10 mouse cellular contexts compared by ENCODE assay signal in the genomic region with DNA sequence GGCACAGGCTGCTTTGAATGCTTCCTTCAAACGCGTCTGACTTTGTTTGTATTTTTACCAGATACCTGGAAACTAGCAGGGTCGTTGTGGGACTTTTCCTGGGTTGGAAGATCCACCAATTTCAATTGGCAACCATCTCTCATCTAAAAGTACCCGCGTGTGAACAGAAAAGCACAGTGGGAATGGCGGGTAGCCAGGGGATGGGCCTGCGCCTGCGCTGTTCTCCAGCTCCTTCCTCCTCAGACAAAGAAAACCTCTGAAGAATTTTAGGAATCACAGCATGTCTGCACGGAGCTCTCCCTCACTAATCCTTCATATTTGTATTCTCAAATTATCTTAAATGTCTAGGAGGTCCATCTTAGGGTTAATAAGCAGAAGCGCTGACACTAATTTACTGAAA. TPM values are rescaled to one million over a fixed set of nuclear protein-coding genes. Genes with fewer than 3 reads are reported as not detected.
DNase-seq lines count a peak whose midpoint lies in the region; ATAC-seq and TF ChIP-seq lines count a peak whose summit lies in the region.
"Had no signal": no experiment of that assay in that cellular context is flagged by ENCODE, and none has a peak within 500 bp of the region (broad histone marks: within the 10 kb centered on the region; RNA-seq: fewer than 3 reads in every experiment).

No protein-coding gene starts in this region.

- no peak for TF ChIP-seq CTCF in lung, adult 2 months (IDR thresholded peaks at IDR 0.05; ENCODE audit: insufficient read depth, low read length)

- no peaks in the 10 kb centered on the region for H3K9me3 ChIP-seq in embryonic facial prominence, embryonic 14.5 days (ENCODE audit: control insufficient read depth, low read length)
- H3K9me3 ChIP-seq in embryonic facial prominence, embryonic 10.5 days: no peaks in the 10 kb centered on the region
- H3K9me3 ChIP-seq in kidney, embryonic 15.5 days (replicated peaks): no peaks in the 10 kb centered on the region

- no peaks in the 10 kb centered on the region for H3K27me3 ChIP-seq in embryonic facial prominence, embryonic 14.5 days (replicated peaks; ENCODE audit: control insufficient read depth, insufficient read depth, low read length)
- peaks cover 4% of the 10 kb centered on the region; the same call in 1 of the 2 replicates for H3K27me3 ChIP-seq in embryonic facial prominence, embryonic 10.5 days (replicated peaks; ENCODE audit: low read depth, poor library complexity, severe bottlenecking)
- H3K27me3 ChIP-seq in kidney, embryonic 15.5 days: no peaks in the 10 kb centered on the region

- H3K4me1 ChIP-seq in embryonic facial prominence, embryonic 14.5 days (ENCODE audit: control insufficient read depth, insufficient read depth, low read length): no peaks in the 10 kb centered on the region
- H3K4me1 ChIP-seq in embryonic facial prominence, embryonic 10.5 days: peaks cover 3% of the 10 kb centered on the region; the same call in 1 of the 2 replicates
- no peaks in the 10 kb centered on the region for H3K4me1 ChIP-seq in kidney, embryonic 15.5 days
- no peaks in the 10 kb centered on the region for H3K4me1 ChIP-seq in lung, adult 2 months (ENCODE audit: control insufficient read depth, insufficient read depth, low read length)

- H3K27ac ChIP-seq in embryonic facial prominence, embryonic 14.5 days (replicated peaks; ENCODE audit: low read depth, low read length): no peak overlapping the region
- H3K27ac ChIP-seq in embryonic facial prominence, embryonic 10.5 days (replicated peaks): no peak overlapping the region
- H3K27ac ChIP-seq in kidney, embryonic 15.5 days: no peak overlapping the region

- no peak overlapping the region for H3K4me3 ChIP-seq in embryonic facial prominence, embryonic 14.5 days (ENCODE audit: low read depth, low read length)
- no peak overlapping the region for H3K4me3 ChIP-seq in embryonic facial prominence, embryonic 10.5 days
- H3K4me3 ChIP-seq in kidney, embryonic 15.5 days (replicated peaks): no peak overlapping the region
- H3K4me3 ChIP-seq in lung, adult 2 months (replicated peaks; ENCODE audit: extremely low read depth, low read depth, low read length): no peak overlapping the region
- H3K4me3 ChIP-seq: myocyte had no signal

- H3K36me3 ChIP-seq in embryonic facial prominence, embryonic 14.5 days (ENCODE audit: control insufficient read depth, insufficient read depth, low read length): no peaks in the 10 kb centered on the region
- no peaks in the 10 kb centered on the region for H3K36me3 ChIP-seq in embryonic facial prominence, embryonic 10.5 days (replicated peaks)
- no peaks in the 10 kb centered on the region for H3K36me3 ChIP-seq in kidney, embryonic 15.5 days

- H3K4me2 ChIP-seq in embryonic facial prominence, embryonic 14.5 days (ENCODE audit: low read depth, low read length): peak overlapping the region; percentile 29
- 0 out of 2 replicates have a peak overlapping the region, but pooled peaks have one; percentile 12 for H3K4me2 ChIP-seq in kidney, embryonic 15.5 days

- no peak overlapping the region for H3K9ac ChIP-seq in embryonic facial prominence, embryonic 14.5 days (ENCODE audit: low read depth, low read length)
- no peak overlapping the region for H3K9ac ChIP-seq in kidney, embryonic 15.5 days

- no peak for TF ChIP-seq POLR2A in lung, adult 2 months (IDR thresholded peaks at IDR 0.05; ENCODE audit: borderline replicate concordance, extremely low read depth, low read depth, low read length)

- DNase-seq in embryonic facial prominence, embryonic 14.5 days (ENCODE audit: low spot score): peak; percentile 23
- DNase-seq in embryonic facial prominence, embryonic 10.5 days (ENCODE audit: low spot score): no peak
- DNase-seq in kidney, adult 8-10 months: no peak
- DNase-seq in urinary bladder, postnatal 25 days (ENCODE audit: low spot score): peak; percentile 4
- DNase-seq in urinary bladder, adult 2 months (ENCODE audit: low spot score): no peak
- DNase-seq in lung, adult 2 months: no peak
- DNase-seq: left cerebral cortex, postnatal 4 days had no signal

- ATAC-seq in embryonic facial prominence, embryonic 14.5 days (ENCODE audit: low read depth): no peak
- ATAC-seq in kidney, embryonic 15.5 days (replicated peaks; ENCODE audit: low FRiP score): no peak
- no peak for ATAC-seq in inflammation-experienced regulatory T-cells, adult 6 months

- 47% methylated on average over 10 of the region's 10 CpGs for WGBS in embryonic facial prominence, embryonic 14.5 days
- WGBS in embryonic facial prominence, embryonic 10.5 days: 58% methylated on average over 10 of the region's 10 CpGs
- 48% methylated on average over 10 of the region's 10 CpGs for WGBS in kidney, embryonic 15.5 days
- WGBS in lung, adult 2 months: 47% methylated on average over 10 of the region's 10 CpGs

RNA-seq across cellular contexts. Expression of gene Pitx2, which starts 54.6 kb away (rescaled TPM):
- 37.7 and 38.6 TPM in 2 replicates for polyA plus RNA-seq in embryonic facial prominence, embryonic 14.5 days (2014; fragmentation: Nextera tagmentation; extraction: Ambion mirVana)
- polyA plus RNA-seq in embryonic facial prominence, embryonic 10.5 days (2016; fragmentation: Nextera tagmentation; extraction: Ambion mirVana): 41.4 and 43.8 TPM in 2 replicates
- polyA plus RNA-seq in kidney, embryonic 15.5 days (2015; fragmentation: Nextera tagmentation; extraction: Ambion mirVana): 6.2 and 9.8 TPM in 2 replicates
- 60.8 and 75.0 TPM in 2 replicates for polyA plus RNA-seq in urinary bladder, adult 2 months (2012; rRNA removed)
- polyA plus RNA-seq in lung, adult 2 months (2012; rRNA removed): 0.96 and 2.1 TPM in 2 replicates
- polyA plus RNA-seq in inflammation-experienced regulatory T-cells, adult 6 months (2017; shearing (Covaris generic)): under 1 TPM in 1 of 3 experiments, not detected in 2; 0.19 TPM

Comparison
In these comparisons a context has a peak if more than half of its experiments do, and no peak if none do; other contexts are left out.
1. DNase-seq: peak in embryonic facial prominence, embryonic 14.5 days (single experiment) and urinary bladder, postnatal 25 days (single experiment); none in embryonic facial prominence, embryonic 10.5 days (single experiment), kidney, adult 8-10 months (0 of 2), urinary bladder, adult 2 months (single experiment) and lung, adult 2 months (single experiment).